Comparison of ENCODE assay signal across 28 mouse cellular contexts in the genomic region with DNA sequence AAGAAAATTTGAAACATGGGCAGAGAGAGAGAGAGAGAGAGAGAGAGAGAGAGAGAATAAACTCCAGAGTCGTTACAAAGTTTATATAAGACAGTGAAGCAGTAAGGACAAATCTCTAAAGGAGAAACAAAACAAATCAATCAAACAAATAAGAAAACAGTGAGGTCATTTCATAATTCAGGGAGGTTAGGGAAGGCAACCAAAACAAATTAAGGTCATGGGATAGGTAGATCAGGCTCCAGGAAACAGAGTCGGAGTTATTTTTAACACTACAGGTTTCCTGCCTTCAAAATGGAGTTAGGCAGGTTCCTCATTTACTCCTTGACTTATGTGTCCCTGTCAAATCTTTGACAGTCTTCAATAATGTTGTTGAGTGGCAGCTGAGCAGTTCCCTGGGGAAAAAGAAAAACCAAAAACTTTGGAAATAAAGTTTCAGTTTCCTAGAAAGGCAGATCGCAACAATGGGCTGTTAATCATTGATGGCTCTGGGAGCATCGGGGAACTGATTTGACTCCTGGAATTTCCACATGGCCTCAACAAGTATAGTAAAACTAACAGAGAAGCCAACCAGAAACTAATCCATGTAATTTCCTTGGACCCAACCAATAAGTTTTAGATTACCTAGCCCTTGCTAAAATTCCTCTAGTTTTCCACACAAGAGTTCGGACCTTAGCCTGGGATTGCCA.
DNase-seq lines count a peak whose midpoint lies in the region; ATAC-seq and TF ChIP-seq lines count a peak whose summit lies in the region.
"Had no signal": no experiment of that assay in that cellular context is flagged by ENCODE, and none has a peak within 500 bp of the region (broad histone marks: within the 10 kb centered on the region; RNA-seq: fewer than 3 reads in every experiment).

No protein-coding gene starts in this region.

- H3K4me3 ChIP-seq in kidney, embryonic 14.5 days (ENCODE audit: low read length), result no peak overlapping the region
- H3K4me3 ChIP-seq in liver, adult 2 months (ENCODE audit: insufficient read depth, low read depth, low read length), result peak overlapping the region; percentile 30; the same call in 1 of the 2 replicates
- no peak overlapping the region for H3K4me3 ChIP-seq in liver, embryonic 11.5 days (ENCODE audit: low read depth, low read length)
- H3K4me3 ChIP-seq: embryonic facial prominence, embryonic 10.5 days; embryonic facial prominence, embryonic 13.5 days; erythroblast, embryonic 14.5 days; forebrain, embryonic 12.5 days; forebrain, embryonic 15.5 days; heart, embryonic 12.5 days; heart, embryonic 15.5 days; hindbrain, embryonic 10.5 days; hindbrain, embryonic 13.5 days had no signal

- no peaks in the 10 kb centered on the region for H3K36me3 ChIP-seq in kidney, embryonic 14.5 days (ENCODE audit: control insufficient read depth, insufficient read depth, low read length)
- no peaks in the 10 kb centered on the region for H3K36me3 ChIP-seq in liver, adult 2 months (ENCODE audit: control insufficient read depth, insufficient read depth, low read length)
- H3K36me3 ChIP-seq in liver, embryonic 11.5 days (ENCODE audit: control insufficient read depth, insufficient read depth, low read length), result no peaks in the 10 kb centered on the region
- H3K36me3 ChIP-seq: embryonic facial prominence, embryonic 10.5 days; embryonic facial prominence, embryonic 13.5 days; forebrain, embryonic 12.5 days; forebrain, embryonic 15.5 days; G1E; heart, embryonic 12.5 days; heart, embryonic 15.5 days; hindbrain, embryonic 10.5 days; hindbrain, embryonic 13.5 days had no signal

- no peaks in the 10 kb centered on the region for H3K27me3 ChIP-seq in kidney, embryonic 14.5 days (ENCODE audit: control insufficient read depth, insufficient read depth, low read length)
- no peaks in the 10 kb centered on the region for H3K27me3 ChIP-seq in liver, adult 2 months (ENCODE audit: control insufficient read depth, insufficient read depth, low read length)
- no peaks in the 10 kb centered on the region for H3K27me3 ChIP-seq in liver, embryonic 11.5 days (replicated peaks; ENCODE audit: control insufficient read depth, insufficient read depth, low read length)
- H3K27me3 ChIP-seq: embryonic facial prominence, embryonic 13.5 days; forebrain, embryonic 12.5 days; forebrain, embryonic 15.5 days; heart, embryonic 12.5 days; heart, embryonic 15.5 days; hindbrain, embryonic 13.5 days; Patski had no signal

- no peak overlapping the region for H3K27ac ChIP-seq in kidney, embryonic 14.5 days (ENCODE audit: low read depth, low read length)
- peak overlapping the region; percentile 63 for H3K27ac ChIP-seq in liver, adult 2 months (replicated peaks; ENCODE audit: insufficient read depth, low read depth, low read length)
- no peak overlapping the region for H3K27ac ChIP-seq in liver, embryonic 11.5 days (ENCODE audit: low read depth, low read length)
- H3K27ac ChIP-seq: embryonic facial prominence, embryonic 10.5 days; embryonic facial prominence, embryonic 13.5 days; forebrain, embryonic 12.5 days; forebrain, embryonic 15.5 days; heart, embryonic 15.5 days; hindbrain, embryonic 10.5 days; hindbrain, embryonic 13.5 days had no signal

- no peaks in the 10 kb centered on the region for H3K79me2 ChIP-seq in liver, adult 2 months (ENCODE audit: control insufficient read depth, insufficient read depth, low read length)

- no peaks in the 10 kb centered on the region for H3K4me1 ChIP-seq in kidney, embryonic 14.5 days (ENCODE audit: control insufficient read depth, insufficient read depth, low read length)
- peaks cover 10% of the 10 kb centered on the region for H3K4me1 ChIP-seq in liver, adult 2 months (ENCODE audit: control insufficient read depth, insufficient read depth, low read length)
- H3K4me1 ChIP-seq in liver, embryonic 11.5 days (replicated peaks; ENCODE audit: control insufficient read depth, insufficient read depth, low read length), result no peaks in the 10 kb centered on the region
- H3K4me1 ChIP-seq: embryonic facial prominence, embryonic 10.5 days; embryonic facial prominence, embryonic 13.5 days; forebrain, embryonic 12.5 days; forebrain, embryonic 15.5 days; heart, embryonic 12.5 days; heart, embryonic 15.5 days; hindbrain, embryonic 10.5 days; hindbrain, embryonic 13.5 days had no signal

- ATAC-seq in kidney, embryonic 14.5 days (ENCODE audit: low FRiP score, low TSS enrichment), result no peak
- ATAC-seq in liver, embryonic 11.5 days (replicated peaks; ENCODE audit: low FRiP score), result no peak
- ATAC-seq: forebrain, embryonic 15.5 days; Patski had no signal

- H3K9ac ChIP-seq in kidney, embryonic 14.5 days (ENCODE audit: low read depth, low read length), result no peak overlapping the region
- peak overlapping the region; percentile 45; the same call in 1 of the 2 replicates for H3K9ac ChIP-seq in liver, adult 2 months (ENCODE audit: low read depth, low read length)
- no peak overlapping the region for H3K9ac ChIP-seq in liver, embryonic 11.5 days (ENCODE audit: low read depth, low read length)
- H3K9ac ChIP-seq: embryonic facial prominence, embryonic 13.5 days; forebrain, embryonic 12.5 days; forebrain, embryonic 15.5 days; heart, embryonic 12.5 days; heart, embryonic 15.5 days; hindbrain, embryonic 13.5 days had no signal

- TF ChIP-seq CTCF in liver, adult 2 months (IDR thresholded peaks at IDR 0.05; ENCODE audit: low read depth, low read length), result no peak

- no peaks in the 10 kb centered on the region for H3K9me3 ChIP-seq in kidney, embryonic 14.5 days (ENCODE audit: control insufficient read depth, low read length)
- H3K9me3 ChIP-seq in liver, embryonic 11.5 days (ENCODE audit: control insufficient read depth, low read length), result no peaks in the 10 kb centered on the region
- H3K9me3 ChIP-seq: embryonic facial prominence, embryonic 10.5 days; embryonic facial prominence, embryonic 13.5 days; forebrain, embryonic 12.5 days; forebrain, embryonic 15.5 days; heart, embryonic 12.5 days; heart, embryonic 15.5 days; hindbrain, embryonic 10.5 days; hindbrain, embryonic 13.5 days had no signal

- peak; percentile 22 for DNase-seq in kidney, adult 18-20 months
- DNase-seq in liver, adult 2 months (ENCODE audit: extremely low read depth, low read depth, low spot score), result peak; percentile 92
- DNase-seq in liver, embryonic 11.5 days (ENCODE audit: low spot score), result no peak
- DNase-seq in kidney, postnatal 14 days, result peak; percentile 5
- peak; percentile 57 for DNase-seq in yolk sac, embryonic 10.5 days (ENCODE audit: low spot score)
- no peak for DNase-seq in spleen, postnatal 14 days (ENCODE audit: low spot score in 2 of 2)
- DNase-seq: adrenal gland, postnatal 14 days; B cell, adult 2 months; cerebellum, adult 11 months; cerebellum, adult 8-10 months; cerebellum, postnatal 36 days; embryo, embryonic 11 days; gastrocnemius, postnatal 25 days; heart, adult 18-20 months; heart, postnatal 10 days; heart, postnatal 36 days had no signal

- WGBS in kidney, embryonic 14.5 days, result 69% methylated on average over 5 of the region's 5 CpGs
- 22% methylated on average over 5 of the region's 5 CpGs for WGBS in liver, adult 2 months
- 77% methylated on average over 5 of the region's 5 CpGs for WGBS in liver, embryonic 11.5 days

- H3K4me2 ChIP-seq in kidney, embryonic 14.5 days (replicated peaks; ENCODE audit: low read depth, low read length), result no peak overlapping the region
- no peak overlapping the region for H3K4me2 ChIP-seq in liver, embryonic 11.5 days
- H3K4me2 ChIP-seq: embryonic facial prominence, embryonic 13.5 days; forebrain, embryonic 12.5 days; forebrain, embryonic 15.5 days; heart, embryonic 12.5 days; heart, embryonic 15.5 days; hindbrain, embryonic 13.5 days had no signal

- no peak for TF ChIP-seq POLR2A in liver, adult 2 months (IDR thresholded peaks at IDR 0.05; ENCODE audit: extremely low read depth, insufficient read depth, low read length)

Comparison
In these comparisons a context has a peak if more than half of its experiments do, and no peak if none do; other contexts are left out.
1. DNase-seq: peak in kidney, adult 18-20 months (single experiment), liver, adult 2 months (single experiment), kidney, postnatal 14 days (single experiment) and yolk sac, embryonic 10.5 days (single experiment); none in liver, embryonic 11.5 days (single experiment) and spleen, postnatal 14 days (0 of 2).